Mouse (Mus musculus) heart, adult 2 months (tissue): ENCODE data around the gene Gm5724.

Source experiments
- CTCF ChIP-seq: fragments of 200-600 bp; IDR thresholded peaks from 2 replicates; pipeline ENCODE4 v1.8.1; 2022; ENCODE audit warnings: antibody characterized with exemption, mild to moderate bottlenecking, moderate library complexity
- EP300 ChIP-seq: fragments of 200-500 bp; IDR thresholded peaks from 2 replicates; pipeline ENCODE4 v1.6.1; 2011; ENCODE audit warnings: low read depth, low read length, control low read depth; ENCODE audit not compliant: insufficient read depth
- POLR2A ChIP-seq: fragments of 200-500 bp; IDR thresholded peaks from 2 replicates; pipeline ENCODE4 v1.6.1; 2011; ENCODE audit warnings: mild to moderate bottlenecking, low read depth, low read length, control low read depth; ENCODE audit not compliant: insufficient read depth

- TF ChIP-seq CTCF = no peak
- no peak for TF ChIP-seq POLR2A
- no peak for TF ChIP-seq EP300
These were observed 866 bp upstream of the Gm5724 start for GRCm38 (mm10) chr6:141774476-141774875.
